ENCODE assay signal across 8 mouse cellular contexts in the genomic region with DNA sequence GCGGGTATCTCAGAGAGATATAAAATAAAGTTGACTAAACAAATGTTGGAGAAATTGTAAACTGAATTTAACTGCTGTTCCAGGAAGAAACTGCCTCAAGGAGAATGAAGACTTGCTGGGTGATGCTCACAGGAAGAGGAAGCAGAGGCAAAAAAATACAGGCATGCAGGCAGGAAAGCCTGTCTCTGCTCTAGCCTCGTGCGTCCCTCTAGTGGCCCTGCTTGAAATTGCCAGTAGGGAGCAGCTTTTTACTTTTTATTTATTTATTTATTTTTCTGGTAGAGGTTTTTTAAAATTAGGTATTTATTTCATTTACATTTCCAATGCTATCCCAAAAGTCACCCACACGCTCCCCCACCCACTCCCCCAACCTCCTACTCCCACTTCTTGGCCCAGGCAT.
A peak's percentile ranks its signal among the peaks of the same experiment; 100 is the strongest.
DNase-seq lines count a peak whose midpoint lies in the region; ATAC-seq lines count a peak whose summit lies in the region.

No protein-coding gene starts in this region.

- DNase-seq in ovary, postnatal 14 days (ENCODE audit: low spot score): peak; percentile 25
- DNase-seq in ovary, adult 18-20 months (ENCODE audit: low spot score): no peak
- DNase-seq in adrenal gland, postnatal 36 days: peak; percentile 36 to 64
- peak; percentile 49 for DNase-seq in embryo, embryonic 9.5 days (ENCODE audit: extremely low spot score)
- peak; percentile 69 for DNase-seq in kidney, postnatal 10 days
- DNase-seq in lung, postnatal 10 days: peak; percentile 31
- DNase-seq in telencephalon, adult 2 months (ENCODE audit: low read depth, low spot score): peak; percentile 29

- ATAC-seq in inflammation-experienced regulatory T-cells, adult 6 months: no peak
